Comparison of ENCODE assay signal across 7 mouse cellular contexts in genomic region chr7:116033371-116034241, GRCm38 (mm10). TPM values are rescaled to one million over a fixed set of nuclear protein-coding genes. Genes with fewer than 3 reads are reported as not detected.
A peak's percentile ranks its signal among the peaks of the same experiment; 100 is the strongest.
DNase-seq lines count a peak whose midpoint lies in the region; ATAC-seq and TF ChIP-seq lines count a peak whose summit lies in the region.

No protein-coding gene starts in this region.

- H3K4me2 ChIP-seq in hindbrain, embryonic 15.5 days, result peak overlapping the region; percentile 98
- H3K4me2 ChIP-seq in midbrain, embryonic 11.5 days, result peak overlapping the region; percentile 76
- H3K4me2 ChIP-seq in stomach, embryonic 15.5 days, result peak overlapping the region; percentile 98

- DNase-seq in adrenal gland, adult 2 months, result peak; percentile 79
- peak; percentile 70 to 80 for DNase-seq in gastrocnemius, adult 8-10 months (ENCODE audit: low spot score in 2 of 2)
- peak; percentile 81 for DNase-seq in limb, embryonic 10.5 days (ENCODE audit: low spot score)
- peak; percentile 98 for DNase-seq in midbrain, embryonic 11.5 days (ENCODE audit: low spot score, missing footprints)

- H3K9me3 ChIP-seq in hindbrain, embryonic 15.5 days, result no peaks in the 10 kb centered on the region
- H3K9me3 ChIP-seq in limb, embryonic 10.5 days (replicated peaks), result no peaks in the 10 kb centered on the region
- H3K9me3 ChIP-seq in midbrain, embryonic 11.5 days (ENCODE audit: control insufficient read depth, low read length), result no peaks in the 10 kb centered on the region
- H3K9me3 ChIP-seq in stomach, embryonic 15.5 days, result no peaks in the 10 kb centered on the region

- no peaks in the 10 kb centered on the region for H3K4me1 ChIP-seq in cortical plate, adult 2 months (ENCODE audit: control insufficient read depth, insufficient read depth, low read length)
- peaks cover 41% of the 10 kb centered on the region for H3K4me1 ChIP-seq in hindbrain, embryonic 15.5 days (replicated peaks)
- peaks cover 65% of the 10 kb centered on the region for H3K4me1 ChIP-seq in limb, embryonic 10.5 days
- peaks cover 30% of the 10 kb centered on the region for H3K4me1 ChIP-seq in midbrain, embryonic 11.5 days (ENCODE audit: control insufficient read depth, insufficient read depth, low read length)
- H3K4me1 ChIP-seq in stomach, embryonic 15.5 days, result peaks cover 19% of the 10 kb centered on the region; the same call in 1 of the 2 replicates

- under 1% methylated on average over 51 of the region's 54 CpGs for WGBS in hindbrain, embryonic 15.5 days
- WGBS in limb, embryonic 10.5 days, result under 1% methylated on average over 54 of the region's 54 CpGs
- under 1% methylated on average over 54 of the region's 54 CpGs for WGBS in midbrain, embryonic 11.5 days
- WGBS in stomach, embryonic 15.5 days, result under 1% methylated on average over 53 of the region's 54 CpGs

- peaks cover 63% of the 10 kb centered on the region for H3K27me3 ChIP-seq in hindbrain, embryonic 15.5 days
- H3K27me3 ChIP-seq in limb, embryonic 10.5 days (ENCODE audit: low read depth, poor library complexity, severe bottlenecking), result peaks cover 72% of the 10 kb centered on the region
- peaks cover 38% of the 10 kb centered on the region for H3K27me3 ChIP-seq in midbrain, embryonic 11.5 days (ENCODE audit: control insufficient read depth, insufficient read depth, low read length)
- H3K27me3 ChIP-seq in stomach, embryonic 15.5 days (replicated peaks), result peaks cover 28% of the 10 kb centered on the region

- H3K4me3 ChIP-seq in cortical plate, adult 2 months (ENCODE audit: insufficient read depth, low read length), result peak overlapping the region; percentile 41
- H3K4me3 ChIP-seq in hindbrain, embryonic 15.5 days, result peak overlapping the region; percentile 51
- peak overlapping the region; percentile 75 for H3K4me3 ChIP-seq in limb, embryonic 10.5 days
- peak overlapping the region; percentile 69 for H3K4me3 ChIP-seq in midbrain, embryonic 11.5 days (ENCODE audit: low read depth, low read length)
- peak overlapping the region; percentile 63 for H3K4me3 ChIP-seq in stomach, embryonic 15.5 days (replicated peaks)

- no peak for TF ChIP-seq POLR2A in cortical plate, adult 2 months (IDR thresholded peaks at IDR 0.05; ENCODE audit: extremely low read depth, insufficient read depth, low read length)

- H3K36me3 ChIP-seq in hindbrain, embryonic 15.5 days, result no peaks in the 10 kb centered on the region
- no peaks in the 10 kb centered on the region for H3K36me3 ChIP-seq in limb, embryonic 10.5 days
- no peaks in the 10 kb centered on the region for H3K36me3 ChIP-seq in midbrain, embryonic 11.5 days (ENCODE audit: control insufficient read depth, insufficient read depth, low read length)
- no peaks in the 10 kb centered on the region for H3K36me3 ChIP-seq in stomach, embryonic 15.5 days

- no peak for TF ChIP-seq CTCF in cortical plate, adult 2 months (IDR thresholded peaks at IDR 0.05; ENCODE audit: extremely low read depth, insufficient read depth, low read length)

- peak; percentile 47; the same call in 1 of the 2 replicates for ATAC-seq in hindbrain, embryonic 15.5 days (ENCODE audit: low FRiP score, low read depth)
- ATAC-seq in midbrain, embryonic 11.5 days (ENCODE audit: low FRiP score), result peak; percentile 51
- peak; percentile 15; the same call in 1 of the 2 replicates for ATAC-seq in stomach, embryonic 15.5 days (ENCODE audit: insufficient read depth, low FRiP score, low read depth)

- peak overlapping the region; percentile 49 for H3K9ac ChIP-seq in hindbrain, embryonic 15.5 days
- H3K9ac ChIP-seq in midbrain, embryonic 11.5 days (ENCODE audit: low read length), result peak overlapping the region; percentile 81
- H3K9ac ChIP-seq in stomach, embryonic 15.5 days, result peak overlapping the region; percentile 48

- peak overlapping the region; percentile 75 for H3K27ac ChIP-seq in cortical plate, adult 2 months (ENCODE audit: insufficient read depth, low read length)
- peak overlapping the region; percentile 75 for H3K27ac ChIP-seq in hindbrain, embryonic 15.5 days (replicated peaks)
- peak overlapping the region; percentile 96 for H3K27ac ChIP-seq in limb, embryonic 10.5 days
- peak overlapping the region; percentile 74 for H3K27ac ChIP-seq in midbrain, embryonic 11.5 days (ENCODE audit: low read depth, low read length)
- peak overlapping the region; percentile 77 for H3K27ac ChIP-seq in stomach, embryonic 15.5 days

RNA-seq across cellular contexts. Expression of gene Sox6, which starts 5.0 kb away (rescaled TPM):
- total RNA-seq in adrenal gland, adult 2 months (2021), result 10 to 100 TPM; 22.1 to 22.7 TPM
- polyA plus RNA-seq in adrenal gland, adult 2 months (2012; rRNA removed), result 3.7 and 4.4 TPM in 2 replicates
- 9.4 and 9.8 TPM in 2 replicates for polyA plus RNA-seq in cortical plate, adult 2 months (2012; rRNA removed)
- total RNA-seq in gastrocnemius, adult 8-10 months (2022), result 100 to 1,000 TPM; 156 to 192 (median 179) TPM
- polyA plus RNA-seq in hindbrain, embryonic 15.5 days (2015; fragmentation: Nextera tagmentation; extraction: Ambion mirVana), result 31.7 and 34.4 TPM in 2 replicates
- polyA plus RNA-seq in limb, embryonic 10.5 days (2016; fragmentation: Nextera tagmentation; extraction: Ambion mirVana), result 16.5 and 23.7 TPM in 2 replicates
- 40.1 and 42.7 TPM in 2 replicates for polyA plus RNA-seq in midbrain, embryonic 11.5 days (2014; fragmentation: Nextera tagmentation; extraction: Ambion mirVana)
- polyA plus RNA-seq in stomach, embryonic 15.5 days (2015; fragmentation: Nextera tagmentation; extraction: Ambion mirVana), result 36.3 and 42.4 TPM in 2 replicates

RNA-seq across cellular contexts. Expression of gene 1110004F10Rik, which starts 5.6 kb away (rescaled TPM):
- 100 to 1,000 TPM in 1 of 2 experiments, 10 to 100 TPM in 1; 92.1 to 123 TPM for total RNA-seq in adrenal gland, adult 2 months (2021)
- polyA plus RNA-seq in adrenal gland, adult 2 months (2012; rRNA removed), result 25.7 and 26.8 TPM in 2 replicates
- polyA plus RNA-seq in cortical plate, adult 2 months (2012; rRNA removed), result 122 and 126 TPM in 2 replicates
- 10 to 100 TPM; 36.4 to 49.9 (median 40.9) TPM for total RNA-seq in gastrocnemius, adult 8-10 months (2022)
- 291 and 297 TPM in 2 replicates for polyA plus RNA-seq in hindbrain, embryonic 15.5 days (2015; fragmentation: Nextera tagmentation; extraction: Ambion mirVana)
- 329 and 347 TPM in 2 replicates for polyA plus RNA-seq in limb, embryonic 10.5 days (2016; fragmentation: Nextera tagmentation; extraction: Ambion mirVana)
- 395 and 418 TPM in 2 replicates for polyA plus RNA-seq in midbrain, embryonic 11.5 days (2014; fragmentation: Nextera tagmentation; extraction: Ambion mirVana)
- polyA plus RNA-seq in stomach, embryonic 15.5 days (2015; fragmentation: Nextera tagmentation; extraction: Ambion mirVana), result 226 and 230 TPM in 2 replicates

RNA-seq across cellular contexts. Expression of gene Gm4353, which starts 50.8 kb away (rescaled TPM):
- total RNA-seq in adrenal gland, adult 2 months (2021), result 1 to 10 TPM; 5.1 to 7.8 TPM
- 4.4 and 7.8 TPM in 2 replicates for polyA plus RNA-seq in adrenal gland, adult 2 months (2012; rRNA removed)
- polyA plus RNA-seq in cortical plate, adult 2 months (2012; rRNA removed), result 1.1 and 1.2 TPM in 2 replicates
- 1 to 10 TPM; 1.4 to 1.8 (median 1.5) TPM for total RNA-seq in gastrocnemius, adult 8-10 months (2022)
- 1.0 and 1.2 TPM in 2 replicates for polyA plus RNA-seq in hindbrain, embryonic 15.5 days (2015; fragmentation: Nextera tagmentation; extraction: Ambion mirVana)
- polyA plus RNA-seq in limb, embryonic 10.5 days (2016; fragmentation: Nextera tagmentation; extraction: Ambion mirVana), result 1.1 and 1.3 TPM in 2 replicates
- 0.36 and 0.66 TPM in 2 replicates for polyA plus RNA-seq in midbrain, embryonic 11.5 days (2014; fragmentation: Nextera tagmentation; extraction: Ambion mirVana)
- polyA plus RNA-seq in stomach, embryonic 15.5 days (2015; fragmentation: Nextera tagmentation; extraction: Ambion mirVana), result 0.46 and 3.0 TPM in 2 replicates

Comparison
In these comparisons a context has a peak if more than half of its experiments do, and no peak if none do; other contexts are left out.
1. Peak in every context shown above with its lines: DNase-seq, ATAC-seq, H3K4me3 ChIP-seq and H3K27ac ChIP-seq.